ENCODE assay signal across 18 mouse cellular contexts in genomic region chr6:135165191-135165590, GRCm38 (mm10). TPM values are rescaled to one million over a fixed set of nuclear protein-coding genes. Genes with fewer than 3 reads are reported as not detected.
DNase-seq lines count a peak whose midpoint lies in the region; ATAC-seq and TF ChIP-seq lines count a peak whose summit lies in the region.
"Had no signal": no experiment of that assay in that cellular context is flagged by ENCODE, and none has a peak within 500 bp of the region (broad histone marks: within the 10 kb centered on the region; RNA-seq: fewer than 3 reads in every experiment).

No protein-coding gene starts in this region.

- no peaks in the 10 kb centered on the region for H3K36me3 ChIP-seq in kidney, adult 2 months (ENCODE audit: control insufficient read depth, insufficient read depth, low read length)
- peaks cover 6% of the 10 kb centered on the region; the same call in 1 of the 2 replicates for H3K36me3 ChIP-seq in liver, adult 2 months (ENCODE audit: control insufficient read depth, insufficient read depth, low read length)
- peaks cover 11% of the 10 kb centered on the region; the same call in 1 of the 2 replicates for H3K36me3 ChIP-seq in liver, postnatal 0 days (replicated peaks; ENCODE audit: insufficient read depth, low read length)
- no peaks in the 10 kb centered on the region for H3K36me3 ChIP-seq in hindbrain, postnatal 0 days (ENCODE audit: insufficient read depth, low read length)
- no peaks in the 10 kb centered on the region for H3K36me3 ChIP-seq in forebrain, embryonic 13.5 days (ENCODE audit: poor library complexity, severe bottlenecking)
- H3K36me3 ChIP-seq: embryonic facial prominence, embryonic 13.5 days; limb, embryonic 12.5 days; lung, embryonic 15.5 days had no signal

- H3K27ac ChIP-seq in kidney, adult 2 months (ENCODE audit: insufficient read depth, low read depth, low read length): no peak overlapping the region; the same call in 1 of the 2 replicates
- H3K27ac ChIP-seq in liver, adult 2 months (replicated peaks; ENCODE audit: insufficient read depth, low read depth, low read length): peak overlapping the region; percentile 98
- peak overlapping the region; percentile 97 for H3K27ac ChIP-seq in liver, postnatal 0 days (ENCODE audit: low read depth)
- no peak overlapping the region for H3K27ac ChIP-seq in hindbrain, postnatal 0 days
- no peak overlapping the region for H3K27ac ChIP-seq in forebrain, embryonic 13.5 days
- H3K27ac ChIP-seq: embryonic facial prominence, embryonic 13.5 days; gastrocnemius, adult 2 months; limb, embryonic 12.5 days; lung, embryonic 15.5 days had no signal

- TF ChIP-seq CTCF in kidney, adult 2 months (conservative IDR thresholded peaks at IDR 0.05; ENCODE audit: insufficient read depth, insufficient read length, low read depth, low read length): no peak
- TF ChIP-seq CTCF in liver, adult 2 months (IDR thresholded peaks at IDR 0.05; ENCODE audit: low read depth, low read length): no peak
- TF ChIP-seq CTCF in liver, postnatal 0 days (IDR thresholded peaks at IDR 0.05; ENCODE audit: low read depth): no peak
- TF ChIP-seq CTCF in hindbrain, postnatal 0 days (IDR thresholded peaks at IDR 0.05; ENCODE audit: low read depth): no peak

- H3K9ac ChIP-seq in liver, adult 2 months (ENCODE audit: low read depth, low read length): peak overlapping the region; percentile 54
- H3K9ac ChIP-seq in liver, postnatal 0 days (replicated peaks): peak overlapping the region; percentile 16; the same call in 1 of the 2 replicates
- H3K9ac ChIP-seq in hindbrain, postnatal 0 days (replicated peaks; ENCODE audit: low read length): no peak overlapping the region
- no peak overlapping the region for H3K9ac ChIP-seq in forebrain, embryonic 13.5 days
- H3K9ac ChIP-seq: embryonic facial prominence, embryonic 13.5 days; limb, embryonic 12.5 days; lung, embryonic 15.5 days had no signal

- H3K4me3 ChIP-seq in kidney, adult 2 months (ENCODE audit: insufficient read depth, low read depth, low read length): no peak overlapping the region
- H3K4me3 ChIP-seq in liver, adult 2 months (ENCODE audit: insufficient read depth, low read depth, low read length): peak overlapping the region; percentile 10; the same call in 1 of the 2 replicates
- H3K4me3 ChIP-seq in liver, postnatal 0 days (ENCODE audit: low read depth, low read length): peak overlapping the region; percentile 74
- H3K4me3 ChIP-seq in hindbrain, postnatal 0 days (ENCODE audit: low read length): no peak overlapping the region
- H3K4me3 ChIP-seq in forebrain, embryonic 13.5 days: no peak overlapping the region
- H3K4me3 ChIP-seq: embryonic facial prominence, embryonic 13.5 days; gastrocnemius, adult 2 months; limb, embryonic 12.5 days; lung, embryonic 15.5 days had no signal

- ATAC-seq in liver, postnatal 0 days: peak; percentile 24
- ATAC-seq in hindbrain, postnatal 0 days: no peak
- no peak for ATAC-seq in forebrain, embryonic 13.5 days

- H3K9me3 ChIP-seq in liver, postnatal 0 days (ENCODE audit: low read length): no peaks in the 10 kb centered on the region
- H3K9me3 ChIP-seq in hindbrain, postnatal 0 days (ENCODE audit: low read length): no peaks in the 10 kb centered on the region
- no peaks in the 10 kb centered on the region for H3K9me3 ChIP-seq in forebrain, embryonic 13.5 days (replicated peaks)
- H3K9me3 ChIP-seq: embryonic facial prominence, embryonic 13.5 days; limb, embryonic 12.5 days; lung, embryonic 15.5 days had no signal

- H3K27me3 ChIP-seq in kidney, adult 2 months (replicated peaks; ENCODE audit: control insufficient read depth, insufficient read depth, low read length): no peaks in the 10 kb centered on the region
- H3K27me3 ChIP-seq in liver, adult 2 months (ENCODE audit: control insufficient read depth, insufficient read depth, low read length): no peaks in the 10 kb centered on the region
- no peaks in the 10 kb centered on the region for H3K27me3 ChIP-seq in liver, postnatal 0 days (ENCODE audit: insufficient read depth, low read length)
- H3K27me3 ChIP-seq in hindbrain, postnatal 0 days (ENCODE audit: insufficient read depth, low read length): no peaks in the 10 kb centered on the region
- H3K27me3 ChIP-seq in forebrain, embryonic 13.5 days: no peaks in the 10 kb centered on the region
- H3K27me3 ChIP-seq: embryonic facial prominence, embryonic 13.5 days; limb, embryonic 12.5 days; lung, embryonic 15.5 days had no signal

- peaks cover 12% of the 10 kb centered on the region; the same call in 1 of the 2 replicates for H3K4me1 ChIP-seq in kidney, adult 2 months (ENCODE audit: control insufficient read depth, insufficient read depth, low read length)
- peaks cover 31% of the 10 kb centered on the region for H3K4me1 ChIP-seq in liver, adult 2 months (ENCODE audit: control insufficient read depth, insufficient read depth, low read length)
- peaks cover 50% of the 10 kb centered on the region for H3K4me1 ChIP-seq in liver, postnatal 0 days (ENCODE audit: insufficient read depth)
- H3K4me1 ChIP-seq in hindbrain, postnatal 0 days (ENCODE audit: insufficient read depth, low read length): no peaks in the 10 kb centered on the region
- peaks cover 10% of the 10 kb centered on the region for H3K4me1 ChIP-seq in forebrain, embryonic 13.5 days

- H3K79me2 ChIP-seq in liver, adult 2 months (ENCODE audit: control insufficient read depth, insufficient read depth, low read length): peaks cover 10% of the 10 kb centered on the region; the same call in 1 of the 2 replicates

- H3K4me2 ChIP-seq in liver, postnatal 0 days (ENCODE audit: low read depth, low read length): peak overlapping the region; percentile 75
- no peak overlapping the region for H3K4me2 ChIP-seq in hindbrain, postnatal 0 days (ENCODE audit: low read depth, low read length)
- no peak overlapping the region for H3K4me2 ChIP-seq in forebrain, embryonic 13.5 days
- H3K4me2 ChIP-seq: embryonic facial prominence, embryonic 13.5 days; limb, embryonic 12.5 days; lung, embryonic 15.5 days; midbrain, embryonic 11.5 days had no signal

- no peak for TF ChIP-seq POLR2A in kidney, adult 2 months (IDR thresholded peaks at IDR 0.05; ENCODE audit: low read depth, low read length)
- no peak for TF ChIP-seq POLR2A in liver, adult 2 months (IDR thresholded peaks at IDR 0.05; ENCODE audit: extremely low read depth, insufficient read depth, low read length)

- 0 out of 2 replicates have a peak, but pooled peaks have one; percentile 9 for TF ChIP-seq EP300 in liver, postnatal 0 days (IDR thresholded peaks at IDR 0.05; ENCODE audit: low read depth)

- 46% methylated on average over 3 of the region's 3 CpGs for WGBS in kidney, adult 2 months
- 18% methylated on average over 3 of the region's 3 CpGs for WGBS in liver, adult 2 months
- 35% methylated on average over 3 of the region's 3 CpGs for WGBS in liver, postnatal 0 days (ENCODE audit: insufficient replicate concordance)
- WGBS in hindbrain, postnatal 0 days: 84% methylated on average over 3 of the region's 3 CpGs
- 89% methylated on average over 3 of the region's 3 CpGs for WGBS in forebrain, embryonic 13.5 days

- peak; percentile 64 for DNase-seq in kidney, adult 2 months
- no peak for DNase-seq in kidney, postnatal 4 days
- DNase-seq in c-Kit-positive CD71-positive TER-119-negative erythroid progenitor cells, embryonic 14.5 days (ENCODE audit: low read depth): peak; percentile 49
- peak; percentile 98 for DNase-seq in liver, adult 2 months (ENCODE audit: extremely low read depth, low read depth, low spot score)
- peak; percentile 58 for DNase-seq in liver, postnatal 0 days
- no peak for DNase-seq in hindbrain, postnatal 0 days (ENCODE audit: low spot score)
- DNase-seq: adrenal gland, adult 2 months; cerebellum, postnatal 14 days; gastrocnemius, adult 2 months had no signal

RNA-seq across cellular contexts. Expression of gene Fam234b, which starts 32.6 kb away (rescaled TPM):
- polyA plus RNA-seq in kidney, adult 2 months (2012; rRNA removed): 14.2 and 15.6 TPM in 2 replicates
- 14.8 and 15.3 TPM in 2 replicates for total RNA-seq in liver, adult 2 months (2014; rRNA removed)
- polyA plus RNA-seq in liver, adult 2 months (2012; rRNA removed): 14.8 and 15.1 TPM in 2 replicates
- 15.4 and 17.1 TPM in 2 replicates for polyA plus RNA-seq in liver, postnatal 0 days (2015; fragmentation: Nextera tagmentation; extraction: Ambion mirVana)
- total RNA-seq in hindbrain, postnatal 0 days (2014; rRNA removed): 75.7 and 79.0 TPM in 2 replicates
- polyA plus RNA-seq in hindbrain, postnatal 0 days (2015; fragmentation: Nextera tagmentation; extraction: Ambion mirVana): 86.6 and 92.0 TPM in 2 replicates
- polyA plus RNA-seq in forebrain, embryonic 13.5 days (2015; fragmentation: Nextera tagmentation; extraction: Ambion mirVana): 53.4 and 62.2 TPM in 2 replicates

RNA-seq across cellular contexts. Expression of gene Hebp1, which starts 32.6 kb away (rescaled TPM):
- polyA plus RNA-seq in kidney, adult 2 months (2012; rRNA removed): 71.1 and 82.9 TPM in 2 replicates
- total RNA-seq in liver, adult 2 months (2014; rRNA removed): 282 and 334 TPM in 2 replicates
- polyA plus RNA-seq in liver, adult 2 months (2012; rRNA removed): 290 and 317 TPM in 2 replicates
- polyA plus RNA-seq in liver, postnatal 0 days (2015; fragmentation: Nextera tagmentation; extraction: Ambion mirVana): 94.2 and 108 TPM in 2 replicates
- total RNA-seq in hindbrain, postnatal 0 days (2014; rRNA removed): 5.7 and 8.3 TPM in 2 replicates
- 10.3 and 13.2 TPM in 2 replicates for polyA plus RNA-seq in hindbrain, postnatal 0 days (2015; fragmentation: Nextera tagmentation; extraction: Ambion mirVana)
- polyA plus RNA-seq in forebrain, embryonic 13.5 days (2015; fragmentation: Nextera tagmentation; extraction: Ambion mirVana): 2.0 and 4.0 TPM in 2 replicates

RNA-seq across cellular contexts. Expression of gene Gprc5d, which starts 47.1 kb away (rescaled TPM):
- polyA plus RNA-seq in kidney, adult 2 months (2012; rRNA removed): 0.09 and 0.19 TPM in 2 replicates
- not detected in 2 replicates for total RNA-seq in liver, adult 2 months (2014; rRNA removed)
- polyA plus RNA-seq in liver, adult 2 months (2012; rRNA removed): 0.17 TPM in 1 of 2 replicates, not detected in the other
- 0.11 and 0.13 TPM in 2 replicates for polyA plus RNA-seq in liver, postnatal 0 days (2015; fragmentation: Nextera tagmentation; extraction: Ambion mirVana)
- total RNA-seq in hindbrain, postnatal 0 days (2014; rRNA removed): not detected in 2 replicates
- polyA plus RNA-seq in hindbrain, postnatal 0 days (2015; fragmentation: Nextera tagmentation; extraction: Ambion mirVana): not detected in 2 replicates
- not detected in 2 replicates for polyA plus RNA-seq in forebrain, embryonic 13.5 days (2015; fragmentation: Nextera tagmentation; extraction: Ambion mirVana)
- total RNA-seq: adrenal gland, adult 2 months; gastrocnemius, adult 2 months; hematopoietic stem cell, adult 5-6 weeks; layer of hippocampus, postnatal 25 days; left cerebral cortex, postnatal 10 days had no signal
- polyA plus RNA-seq: adrenal gland, adult 2 months; embryonic facial prominence, embryonic 13.5 days; heart, embryonic 16.5 days; limb, embryonic 12.5 days; lung, embryonic 15.5 days; midbrain, embryonic 11.5 days had no signal

Comparison
In these comparisons a context has a peak if more than half of its experiments do, and no peak if none do; other contexts are left out.
1. DNase-seq: peak in kidney, adult 2 months (single experiment), c-Kit-positive CD71-positive TER-119-negative erythroid progenitor cells, embryonic 14.5 days (single experiment), liver, adult 2 months (single experiment) and liver, postnatal 0 days (single experiment); none in kidney, postnatal 4 days (0 of 2) and hindbrain, postnatal 0 days (single experiment).
2. H3K27ac ChIP-seq: peak in liver, adult 2 months (single experiment) and liver, postnatal 0 days (single experiment); none in kidney, adult 2 months (single experiment), hindbrain, postnatal 0 days (single experiment) and forebrain, embryonic 13.5 days (single experiment).
3. H3K4me3 ChIP-seq: peak in liver, adult 2 months (single experiment) and liver, postnatal 0 days (single experiment); none in kidney, adult 2 months (single experiment), hindbrain, postnatal 0 days (single experiment) and forebrain, embryonic 13.5 days (single experiment).
4. H3K9ac ChIP-seq: peak in liver, adult 2 months (single experiment) and liver, postnatal 0 days (single experiment); none in hindbrain, postnatal 0 days (single experiment) and forebrain, embryonic 13.5 days (single experiment).